In the genomic region with DNA sequence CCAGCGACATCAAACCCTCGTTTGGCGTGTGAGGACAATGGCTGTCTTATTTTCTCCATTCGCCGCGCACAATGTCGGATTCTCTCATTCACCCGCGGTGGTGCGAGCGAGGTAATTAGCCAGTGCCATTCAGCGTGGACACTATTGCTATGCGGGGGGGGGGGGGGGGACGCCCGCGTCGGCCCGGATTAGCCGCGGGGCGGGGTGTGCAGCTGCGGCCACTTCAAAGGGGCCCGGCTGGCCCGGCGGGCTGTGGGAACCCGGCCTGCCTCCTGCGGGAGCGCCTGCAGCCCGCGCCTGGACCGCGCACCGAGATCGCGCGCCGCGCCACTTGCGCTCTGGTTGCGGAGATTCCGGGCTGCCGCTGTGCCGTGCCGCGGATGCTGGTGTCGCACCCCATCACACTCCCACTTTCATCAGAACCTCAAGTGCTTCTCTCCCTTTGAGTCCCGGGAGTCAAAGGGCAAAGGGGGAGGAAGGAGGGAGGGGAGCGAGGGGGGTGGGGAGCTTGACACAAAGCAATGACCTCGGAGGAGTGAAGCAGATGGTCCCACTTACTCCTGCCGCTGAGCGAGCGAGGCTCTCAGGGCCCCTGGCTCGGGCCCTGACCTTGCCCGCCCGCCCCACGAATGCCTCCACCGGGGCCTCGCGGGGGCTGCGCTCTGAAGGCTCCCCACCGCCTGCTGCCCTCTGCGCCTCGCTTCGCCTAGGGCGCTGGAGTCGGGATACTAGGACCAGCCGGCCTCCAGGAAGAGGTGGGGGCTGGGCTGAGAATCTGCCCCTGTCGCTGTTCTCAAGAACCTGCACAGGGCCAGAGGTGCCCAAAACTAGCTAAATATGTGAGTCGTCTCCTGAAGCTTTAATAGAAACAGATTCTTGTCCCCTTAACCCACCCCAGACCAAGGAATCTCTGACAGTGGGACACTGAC, we compare ENCODE assay signal across 8 mouse cellular contexts. TPM values are rescaled to one million over a fixed set of nuclear protein-coding genes. Genes with fewer than 3 reads are reported as not detected.
DNase-seq lines count a peak whose midpoint lies in the region; ATAC-seq lines count a peak whose summit lies in the region.

No protein-coding gene starts in this region.

- H3K9ac ChIP-seq in heart, embryonic 13.5 days: peak overlapping the region; percentile 78
- peak overlapping the region; percentile 65 for H3K9ac ChIP-seq in embryonic facial prominence, embryonic 12.5 days
- peak overlapping the region; percentile 70 for H3K9ac ChIP-seq in neural tube, embryonic 12.5 days

- peak overlapping the region; percentile 57 for H3K4me3 ChIP-seq in heart, embryonic 13.5 days
- H3K4me3 ChIP-seq in embryonic facial prominence, embryonic 12.5 days: peak overlapping the region; percentile 49
- H3K4me3 ChIP-seq in neural tube, embryonic 12.5 days: peak overlapping the region; percentile 33

- intact Hi-C loops in heart, postnatal 25 days (cut with DNase I): no loop called here

- H3K9me3 ChIP-seq in heart, embryonic 13.5 days: no peaks in the 10 kb centered on the region
- H3K9me3 ChIP-seq in embryonic facial prominence, embryonic 12.5 days: no peaks in the 10 kb centered on the region
- H3K9me3 ChIP-seq in neural tube, embryonic 12.5 days: no peaks in the 10 kb centered on the region

- H3K27me3 ChIP-seq in heart, embryonic 13.5 days (replicated peaks): peaks cover 61% of the 10 kb centered on the region
- H3K27me3 ChIP-seq in embryonic facial prominence, embryonic 12.5 days: peaks cover 6% of the 10 kb centered on the region; the same call in 1 of the 2 replicates
- no peaks in the 10 kb centered on the region for H3K27me3 ChIP-seq in neural tube, embryonic 12.5 days (replicated peaks)

- no peak for ATAC-seq in heart, embryonic 13.5 days (ENCODE audit: extremely low read depth, insufficient number of reproducible peaks, low FRiP score, low TSS enrichment)
- peak; percentile 57 for ATAC-seq in embryonic facial prominence, embryonic 12.5 days (ENCODE audit: insufficient number of reproducible peaks, insufficient read depth, low FRiP score, low TSS enrichment)
- ATAC-seq in neural tube, embryonic 12.5 days (ENCODE audit: low FRiP score, low read depth): peak; percentile 87

- WGBS in heart, embryonic 13.5 days: 2% methylated on average over 59 of the region's 69 CpGs
- under 1% methylated on average over 58 of the region's 69 CpGs for WGBS in embryonic facial prominence, embryonic 12.5 days
- WGBS in neural tube, embryonic 12.5 days: under 1% methylated on average over 58 of the region's 69 CpGs

- H3K27ac ChIP-seq in heart, embryonic 13.5 days (replicated peaks): no peak overlapping the region
- peak overlapping the region; percentile 65 for H3K27ac ChIP-seq in embryonic facial prominence, embryonic 12.5 days
- H3K27ac ChIP-seq in neural tube, embryonic 12.5 days: peak overlapping the region; percentile 86

- no peak for DNase-seq in heart, postnatal 25 days (ENCODE audit: low spot score)
- DNase-seq in Muller cell, postnatal 12 days (ENCODE audit: inconsistent ontology term): peak; percentile 48
- peak; percentile 33 for DNase-seq in kidney, postnatal 14 days
- DNase-seq in thymus, postnatal 10 days (ENCODE audit: low spot score in 2 of 2): no peak
- no peak for DNase-seq in thymus, adult 18-20 months

- H3K4me1 ChIP-seq in heart, embryonic 13.5 days: peaks cover 16% of the 10 kb centered on the region
- peaks cover 45% of the 10 kb centered on the region for H3K4me1 ChIP-seq in embryonic facial prominence, embryonic 12.5 days
- H3K4me1 ChIP-seq in neural tube, embryonic 12.5 days: peaks cover 86% of the 10 kb centered on the region

- H3K4me2 ChIP-seq in heart, embryonic 13.5 days: peak overlapping the region; percentile 96
- H3K4me2 ChIP-seq in embryonic facial prominence, embryonic 12.5 days (replicated peaks): peak overlapping the region; percentile 95
- peak overlapping the region; percentile 80 for H3K4me2 ChIP-seq in neural tube, embryonic 12.5 days (replicated peaks)

- H3K36me3 ChIP-seq in heart, embryonic 13.5 days: no peaks in the 10 kb centered on the region
- H3K36me3 ChIP-seq in embryonic facial prominence, embryonic 12.5 days: peaks cover 5% of the 10 kb centered on the region; the same call in 1 of the 2 replicates
- H3K36me3 ChIP-seq in neural tube, embryonic 12.5 days: peaks cover 7% of the 10 kb centered on the region; the same call in 1 of the 2 replicates

RNA-seq across cellular contexts. Expression of gene Igdcc3, which starts 22.0 kb away (rescaled TPM):
- polyA plus RNA-seq in heart, embryonic 13.5 days (2015; fragmentation: Nextera tagmentation; extraction: Ambion mirVana): 0.88 and 0.98 TPM in 2 replicates
- under 1 TPM in 1 of 2 experiments, not detected in 1; 0.08 TPM for total RNA-seq in heart, postnatal 25 days (2021)
- 7.5 and 9.3 TPM in 2 replicates for polyA plus RNA-seq in embryonic facial prominence, embryonic 12.5 days (2016; fragmentation: Nextera tagmentation; extraction: Ambion mirVana)
- polyA plus RNA-seq in neural tube, embryonic 12.5 days (2016; fragmentation: Nextera tagmentation; extraction: Ambion mirVana): 32.6 and 36.4 TPM in 2 replicates

RNA-seq across cellular contexts. Expression of gene Parp16, which starts 32.2 kb away (rescaled TPM):
- polyA plus RNA-seq in heart, embryonic 13.5 days (2015; fragmentation: Nextera tagmentation; extraction: Ambion mirVana): 4.5 and 5.1 TPM in 2 replicates
- 1 to 10 TPM; 4.2 TPM for total RNA-seq in heart, postnatal 25 days (2021)
- 7.1 and 7.2 TPM in 2 replicates for polyA plus RNA-seq in embryonic facial prominence, embryonic 12.5 days (2016; fragmentation: Nextera tagmentation; extraction: Ambion mirVana)
- polyA plus RNA-seq in neural tube, embryonic 12.5 days (2016; fragmentation: Nextera tagmentation; extraction: Ambion mirVana): 5.4 and 5.7 TPM in 2 replicates

Comparison
In these comparisons a context has a peak if more than half of its experiments do, and no peak if none do; other contexts are left out.
1. DNase-seq: peak in Muller cell, postnatal 12 days (single experiment) and kidney, postnatal 14 days (single experiment); none in heart, postnatal 25 days (single experiment), thymus, postnatal 10 days (0 of 2) and thymus, adult 18-20 months (0 of 2).
2. Peak in every context shown above with its lines, with median percentiles within 50 percentile points of each other: H3K4me2 ChIP-seq, H3K4me3 ChIP-seq and H3K9ac ChIP-seq.